Mouse (Mus musculus) limb, embryonic 11.5 days (tissue): ENCODE measurements at regions not wholly inside any gene's neighbourhood (a gene's known extent, or its start where the extent isn't known, plus 50 kb on each side); places are given as distances from the start of the nearest gene placed in this dataset.

ENCODE experiments used
- ATAC-seq: fragments of 200-750 bp; cut with Nextera tagmentation; 2 replicates; pipeline ENCODE4 v1.8.0; 2017; ENCODE audit warnings: low read depth; ENCODE audit not compliant: insufficient number of reproducible peaks, low FRiP score, low TSS enrichment
- DNase-seq: peaks from one replicate; pipeline ENCODE4 v3.0.0-alpha.2; 2015; ENCODE audit warnings: low spot score
- H3K27ac ChIP-seq: fragments of 300-500 bp; sonication (generic); replicated peaks from 2 replicates; pipeline ENCODE4 v1.5.1; 2014; ENCODE audit warnings: low read depth, mild to moderate bottlenecking, low read length
- H3K27me3 ChIP-seq: fragments of 300-500 bp; sonication (generic); 2 replicates; pipeline ENCODE4 v1.6.1; 2014; ENCODE audit warnings: mild to moderate bottlenecking, low read length, mixed read lengths; ENCODE audit not compliant: control insufficient read depth, insufficient read depth
- H3K36me3 ChIP-seq: fragments of 300-500 bp; sonication (generic); 2 replicates; pipeline ENCODE4 v1.6.1; 2014; ENCODE audit warnings: mild to moderate bottlenecking, low read length, moderate library complexity, mixed read lengths; ENCODE audit not compliant: control insufficient read depth, insufficient read depth
- H3K4me1 ChIP-seq: fragments of 300-500 bp; sonication (generic); 2 replicates; pipeline ENCODE4 v1.6.1; 2014; ENCODE audit warnings: low read length, mixed read lengths; ENCODE audit not compliant: control insufficient read depth, insufficient read depth
- H3K4me2 ChIP-seq: fragments of 300-500 bp; sonication (generic); 2 replicates; pipeline ENCODE4 v1.6.1; 2014; ENCODE audit warnings: low read depth, mild to moderate bottlenecking, moderate library complexity; ENCODE audit not compliant: severe bottlenecking
- H3K4me3 ChIP-seq: fragments of 300-500 bp; sonication (generic); 2 replicates; pipeline ENCODE4 v1.5.1; 2014; ENCODE audit warnings: low read depth, low read length
- H3K9ac ChIP-seq: fragments of 300-500 bp; sonication (generic); 2 replicates; pipeline ENCODE4 v1.6.1; 2014; ENCODE audit warnings: mild to moderate bottlenecking, low read length
- H3K9me3 ChIP-seq: fragments of 300-500 bp; sonication (generic); 2 replicates; pipeline ENCODE4 v1.6.1; 2016; ENCODE audit warnings: low read length; ENCODE audit not compliant: control insufficient read depth
- WGBS: fragments of 180-500 bp; shearing (Covaris S2); extraction: QIAGEN DNeasy Blood & Tissue Kit; methylation state at CpG from one replicate; pipeline ENCODE4 v1.1.7; 2014; 5-methylcytosine and 5-hydroxymethylcytosine counted together

DNA sequence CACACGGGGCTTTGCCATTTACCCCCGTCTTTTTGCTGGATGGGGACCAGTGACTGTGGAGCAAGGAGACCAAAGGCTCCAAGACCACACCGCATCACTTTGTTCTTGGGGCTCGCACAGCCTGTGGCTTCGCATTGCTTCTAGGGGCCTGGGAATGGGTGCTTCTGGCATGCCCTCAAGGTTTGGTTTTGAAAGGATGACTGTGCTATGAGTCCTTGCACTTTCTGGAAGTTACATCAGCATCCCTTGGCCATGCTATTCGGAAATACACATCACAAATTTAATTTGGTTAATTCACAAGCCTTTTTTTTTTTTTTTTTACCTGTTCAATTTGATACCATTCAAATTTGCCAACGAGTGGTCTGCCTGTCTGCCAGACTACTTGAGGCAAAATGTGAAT lies 562.1 kb downstream of the Plcl1 start:
- Histone ChIP-seq H3K4me3 (no peak overlapping the region), H3K36me3 (no peaks in the 10 kb centered on the region), H3K9ac (no peak overlapping the region), H3K4me2 (no peak overlapping the region), H3K27me3 (no peaks in the 10 kb centered on the region), H3K9me3 (no peaks in the 10 kb centered on the region), H3K4me1 (no peaks in the 10 kb centered on the region), H3K27ac (no peak overlapping the region)
- no peak for DNase-seq
- ATAC-seq: no peak
- 91% methylated on average over 7 of the region's 7 CpGs for WGBS

DNA sequence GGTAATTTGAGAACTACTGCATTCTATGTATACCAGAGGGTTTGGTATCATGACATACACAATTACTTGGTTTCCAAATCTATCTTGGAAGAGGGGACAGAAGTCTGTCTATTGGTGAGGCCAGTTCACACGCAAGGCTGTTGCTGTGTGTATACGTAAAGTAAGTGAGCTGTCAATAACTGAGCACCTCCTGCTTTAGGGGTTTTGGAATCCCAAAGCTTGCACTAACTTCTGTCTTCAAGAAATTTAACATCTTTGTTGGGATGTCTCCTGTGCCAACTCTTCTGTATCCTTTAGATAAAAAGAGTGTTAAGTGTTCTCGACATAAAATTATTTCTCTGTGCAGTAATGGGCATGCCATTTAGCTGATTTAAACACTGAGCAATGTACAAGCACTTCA lies 572.1 kb downstream of the Plcl1 start:
- H3K4me1 ChIP-seq: no peaks in the 10 kb centered on the region
- H3K36me3 ChIP-seq: no peaks in the 10 kb centered on the region
- H3K27ac ChIP-seq: no peak overlapping the region
- DNase-seq (no peak), ATAC-seq (no peak)
- H3K9ac ChIP-seq: no peak overlapping the region
- 87% methylated on average over 3 of the region's 3 CpGs for WGBS
- no peaks in the 10 kb centered on the region for H3K27me3 ChIP-seq
- H3K4me2 ChIP-seq: no peak overlapping the region
- no peaks in the 10 kb centered on the region for H3K9me3 ChIP-seq
- no peak overlapping the region for H3K4me3 ChIP-seq

DNA sequence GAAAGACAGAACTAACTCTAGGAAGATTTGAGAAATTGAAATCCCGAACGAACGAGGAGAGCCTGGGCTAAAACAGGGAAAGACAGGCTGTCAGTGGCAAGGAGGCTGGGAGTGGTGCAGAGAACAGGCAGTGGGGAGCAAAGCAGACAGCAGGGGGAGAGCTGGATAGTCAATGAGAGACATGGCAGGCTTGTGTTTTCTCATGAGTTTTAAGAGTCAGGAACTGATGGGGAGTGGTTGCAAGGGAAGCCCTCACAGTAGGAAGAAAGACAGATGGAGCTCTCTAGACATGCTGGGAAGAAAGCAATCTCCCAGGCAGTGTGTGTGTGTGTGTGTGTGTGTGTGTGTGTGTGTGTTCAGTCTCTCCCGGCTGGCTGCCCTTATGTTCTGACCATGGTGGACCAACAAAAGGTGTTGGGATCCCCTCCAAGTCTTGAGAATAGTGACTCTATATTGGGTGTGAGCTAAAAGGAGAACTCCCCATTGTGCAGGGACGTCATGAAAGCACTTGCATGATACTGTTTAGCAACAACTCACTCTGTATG lies 577.9 kb downstream of the Plcl1 start:
- no peaks in the 10 kb centered on the region for H3K4me1 ChIP-seq
- no peak overlapping the region for H3K9ac ChIP-seq
- no peaks in the 10 kb centered on the region for H3K27me3 ChIP-seq
- no peak for ATAC-seq
- no peak overlapping the region for H3K4me2 ChIP-seq
- DNase-seq: no peak
- H3K9me3 ChIP-seq: no peaks in the 10 kb centered on the region
- H3K36me3 ChIP-seq: no peaks in the 10 kb centered on the region
- no peak overlapping the region for H3K4me3 ChIP-seq
- no peak overlapping the region for H3K27ac ChIP-seq
- WGBS: 78% methylated on average over 5 of the region's 5 CpGs

DNA sequence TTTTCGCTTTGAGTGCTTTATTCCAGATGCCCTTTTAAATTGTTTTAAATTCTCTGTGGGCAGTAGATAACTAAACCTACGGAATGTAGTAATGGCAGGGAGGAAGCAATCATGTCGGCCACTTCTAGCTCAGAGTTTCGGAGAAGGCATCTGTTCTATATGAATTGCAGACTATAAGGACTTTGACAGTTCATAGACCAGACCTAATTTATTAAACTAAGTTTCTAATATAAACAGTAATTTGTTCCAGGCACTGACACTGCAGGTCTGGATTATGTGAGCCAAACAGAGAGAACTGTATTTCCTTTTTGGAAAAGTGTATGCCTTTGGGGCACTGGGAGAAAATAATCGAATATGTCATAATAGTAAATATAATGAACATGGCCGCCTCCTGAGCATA lies 591.4 kb downstream of the Plcl1 start:
- Histone ChIP-seq H3K27me3 (no peaks in the 10 kb centered on the region), H3K9me3 (no peaks in the 10 kb centered on the region), H3K4me3 (no peak overlapping the region), H3K4me1 (no peaks in the 10 kb centered on the region), H3K36me3 (no peaks in the 10 kb centered on the region), H3K9ac (no peak overlapping the region), H3K27ac (no peak overlapping the region), H3K4me2 (no peak overlapping the region)
- ATAC-seq (peak; percentile 60; the same call in 1 of the 2 replicates), DNase-seq (no peak)
- 56% methylated on average over 6 of the region's 6 CpGs for WGBS
